Mouse (Mus musculus): ENCODE data around the gene Cfap157. TPM values are rescaled to one million over a fixed set of nuclear protein-coding genes. Genes with fewer than 3 reads are reported as not detected.

Cfap157 gene
- total and polyA plus RNA-seq, 2 experiments from 2014 or later, result 1.1 to 1.4 TPM

- Histone ChIP-seq H3K27ac (ENCODE audit: low read depth, low read length) (no peak overlapping the region), H3K4me1 (ENCODE audit: insufficient read depth, low read length) (no peaks in the 10 kb centered on the region), H3K9me3 (ENCODE audit: low read length) (no peaks in the 10 kb centered on the region), H3K4me3 (ENCODE audit: low read depth, low read length) (no peak overlapping the region), H3K27me3 (ENCODE audit: insufficient read depth, low read length) (no peaks in the 10 kb centered on the region), H3K4me2 (ENCODE audit: low read depth, low read length, poor library complexity, severe bottlenecking) (no peak overlapping the region), H3K9ac (replicated peaks; ENCODE audit: low read length, poor library complexity, severe bottlenecking) (0 out of 2 replicates have a peak overlapping the region, but pooled peaks have one; percentile 5), H3K36me3 (ENCODE audit: insufficient read depth, low read length) (peaks cover 37% of the 10 kb centered on the region)
- 82% methylated on average over 2 of the region's 2 CpGs for WGBS
- no peak for TF ChIP-seq CTCF (IDR thresholded peaks at IDR 0.05)
- ATAC-seq (ENCODE audit: low FRiP score) (no peak), DNase-seq (ENCODE audit: low spot score) (no peak)
Observed at GRCm38 (mm10) chr2:32759001-32759400, 25.2 kb downstream of the Cfap157 start.

GRCm38 (mm10) chr2:32758503-32758902, 25.7 kb downstream of the Cfap157 start:
- H3K4me1 ChIP-seq (ENCODE audit: insufficient read depth, low read length), result no peaks in the 10 kb centered on the region
- no peak for DNase-seq (ENCODE audit: low spot score)
- peaks cover 39% of the 10 kb centered on the region for H3K36me3 ChIP-seq (ENCODE audit: insufficient read depth, low read length)
- no peak for ATAC-seq (ENCODE audit: low FRiP score)
- no peak overlapping the region for H3K27ac ChIP-seq (ENCODE audit: low read depth, low read length)
- no peaks in the 10 kb centered on the region for H3K27me3 ChIP-seq (ENCODE audit: insufficient read depth, low read length)
- no peak for TF ChIP-seq CTCF (IDR thresholded peaks at IDR 0.05)
- H3K9ac ChIP-seq (replicated peaks; ENCODE audit: low read length, poor library complexity, severe bottlenecking), result 0 out of 2 replicates have a peak overlapping the region, but pooled peaks have one; percentile 5
- no peak overlapping the region for H3K4me3 ChIP-seq (ENCODE audit: low read depth, low read length)
- peak overlapping the region; percentile 61; the same call in 1 of the 2 replicates for H3K4me2 ChIP-seq (ENCODE audit: low read depth, low read length, poor library complexity, severe bottlenecking)
- H3K9me3 ChIP-seq (ENCODE audit: low read length), result no peaks in the 10 kb centered on the region
- WGBS, result 79% methylated on average over 8 of the region's 8 CpGs

GRCm38 (mm10) chr2:32757056-32757845, 27.0 kb downstream of the Cfap157 start, which contains the start of gene Tor2a:
Gene Tor2a, plus strand, starts transcription at chr2:32757234.
- H3K9ac ChIP-seq (replicated peaks; ENCODE audit: low read length, poor library complexity, severe bottlenecking), result peak within 1 kb of the TSS; percentile 97
- TF ChIP-seq CTCF (IDR thresholded peaks at IDR 0.05), result peak; percentile 94
- ATAC-seq (ENCODE audit: low FRiP score) (peak; percentile 93), DNase-seq (ENCODE audit: low spot score) (peak; percentile 98)
- peaks cover 41% of the 10 kb centered on the region for H3K36me3 ChIP-seq (ENCODE audit: insufficient read depth, low read length)
- no peaks in the 10 kb centered on the region for H3K27me3 ChIP-seq (ENCODE audit: insufficient read depth, low read length)
- peak within 1 kb of the TSS; percentile 98 for H3K27ac ChIP-seq (ENCODE audit: low read depth, low read length)
- H3K4me3 ChIP-seq (ENCODE audit: low read depth, low read length), result peak within 1 kb of the TSS; percentile 75
- under 1% methylated on average over 65 of the region's 66 CpGs for WGBS
- no peaks in the 10 kb centered on the region for H3K9me3 ChIP-seq (ENCODE audit: low read length)
- H3K4me2 ChIP-seq (ENCODE audit: low read depth, low read length, poor library complexity, severe bottlenecking), result peak within 1 kb of the TSS; percentile 61
- H3K4me1 ChIP-seq (ENCODE audit: insufficient read depth, low read length), result no peaks in the 10 kb centered on the region

- DNase-seq (ENCODE audit: low spot score), result no peak
- H3K4me3 ChIP-seq (ENCODE audit: low read depth, low read length), result peak overlapping the region; percentile 75; the same call in 1 of the 2 replicates
- TF ChIP-seq CTCF (IDR thresholded peaks at IDR 0.05), result no peak
- no peaks in the 10 kb centered on the region for H3K4me1 ChIP-seq (ENCODE audit: insufficient read depth, low read length)
- WGBS, result 29% methylated on average over 6 of the region's 6 CpGs
- H3K9ac ChIP-seq (replicated peaks; ENCODE audit: low read length, poor library complexity, severe bottlenecking), result no peak overlapping the region
- 0 out of 2 replicates have a peak overlapping the region, but pooled peaks have one; percentile 61 for H3K4me2 ChIP-seq (ENCODE audit: low read depth, low read length, poor library complexity, severe bottlenecking)
- H3K27ac ChIP-seq (ENCODE audit: low read depth, low read length), result no peak overlapping the region
- no peaks in the 10 kb centered on the region for H3K27me3 ChIP-seq (ENCODE audit: insufficient read depth, low read length)
- no peaks in the 10 kb centered on the region for H3K9me3 ChIP-seq (ENCODE audit: low read length)
- ATAC-seq (ENCODE audit: low FRiP score), result no peak
- H3K36me3 ChIP-seq (ENCODE audit: insufficient read depth, low read length), result peaks cover 43% of the 10 kb centered on the region
Observed at GRCm38 (mm10) chr2:32756674-32757055, 27.6 kb downstream of the Cfap157 start.

GRCm38 (mm10) chr2:32752181-32752580, 32.0 kb downstream of the Cfap157 start:
- peaks cover 49% of the 10 kb centered on the region for H3K36me3 ChIP-seq (ENCODE audit: insufficient read depth, low read length)

GRCm38 (mm10) chr2:32751665-32752033, 32.6 kb downstream of the Cfap157 start:
- Histone ChIP-seq H3K36me3 (ENCODE audit: insufficient read depth, low read length) (peaks cover 55% of the 10 kb centered on the region), H3K4me3 (ENCODE audit: low read depth, low read length) (0 out of 2 replicates have a peak overlapping the region, but pooled peaks have one; percentile 6), H3K4me2 (ENCODE audit: low read depth, low read length, poor library complexity, severe bottlenecking) (peak overlapping the region; percentile 16), H3K27ac (ENCODE audit: low read depth, low read length) (no peak overlapping the region), H3K27me3 (ENCODE audit: insufficient read depth, low read length) (no peaks in the 10 kb centered on the region), H3K9ac (replicated peaks; ENCODE audit: low read length, poor library complexity, severe bottlenecking) (no peak overlapping the region), H3K4me1 (ENCODE audit: insufficient read depth, low read length) (0 out of 2 replicates have a peak, but pooled peaks cover 4% of the 10 kb centered on the region), H3K9me3 (ENCODE audit: low read length) (no peaks in the 10 kb centered on the region)
- 35% methylated on average over 8 of the region's 10 CpGs for WGBS
- no peak for TF ChIP-seq CTCF (IDR thresholded peaks at IDR 0.05)
- no peak for ATAC-seq (ENCODE audit: low FRiP score)
- no peak for DNase-seq (ENCODE audit: low spot score)

More at GRCm38 (mm10) chr2:32752181-32752580, 32.0 kb downstream of the Cfap157 start:
- H3K9ac ChIP-seq (replicated peaks; ENCODE audit: low read length, poor library complexity, severe bottlenecking), result no peak overlapping the region
- no peaks in the 10 kb centered on the region for H3K9me3 ChIP-seq (ENCODE audit: low read length)
- TF ChIP-seq CTCF (IDR thresholded peaks at IDR 0.05), result peak; percentile 60
- no peak overlapping the region for H3K4me3 ChIP-seq (ENCODE audit: low read depth, low read length)
- peak; percentile 35 for DNase-seq (ENCODE audit: low spot score)
- no peak for ATAC-seq (ENCODE audit: low FRiP score)
- H3K27me3 ChIP-seq (ENCODE audit: insufficient read depth, low read length), result no peaks in the 10 kb centered on the region
- no peak overlapping the region for H3K27ac ChIP-seq (ENCODE audit: low read depth, low read length)
- H3K4me2 ChIP-seq (ENCODE audit: low read depth, low read length, poor library complexity, severe bottlenecking), result no peak overlapping the region
- WGBS, result 63% methylated on average over 10 of the region's 10 CpGs
- 0 out of 2 replicates have a peak, but pooled peaks cover 4% of the 10 kb centered on the region for H3K4me1 ChIP-seq (ENCODE audit: insufficient read depth, low read length)

Data from midbrain, postnatal 0 days (tissue).